Mouse (Mus musculus) E14TG2a.4 (cell line): ENCODE data around the gene Nos1ap.

ENCODE experiments used
- CTCF ChIP-seq: conservative IDR thresholded peaks from 2 replicates; pipeline ENCODE4 v1.5.1; 2014; ENCODE audit warnings: low read length
- POU5F1 ChIP-seq: IDR thresholded peaks from 2 replicates; pipeline ENCODE4 v1.6.1; 2014; ENCODE audit warnings: low read length, borderline replicate concordance

DNA sequence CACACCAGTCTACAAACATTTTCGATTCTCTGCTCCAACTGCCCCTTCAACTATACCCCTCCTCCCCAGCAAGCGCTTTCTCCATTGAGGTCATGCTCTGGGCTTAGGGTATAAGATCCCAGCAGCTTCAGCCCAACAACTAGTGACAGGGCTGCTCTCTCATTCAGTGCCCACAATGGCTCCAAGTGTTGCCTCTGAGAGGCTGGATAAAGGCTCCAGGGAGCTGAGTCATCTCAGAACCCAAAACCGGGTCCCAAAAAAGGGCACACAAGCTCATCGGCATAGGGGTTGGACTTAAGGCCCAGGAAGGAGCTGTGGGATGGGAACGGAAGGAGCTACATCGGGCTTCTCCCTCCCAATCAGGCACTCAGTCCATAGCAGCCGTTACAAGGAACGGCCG lies 288.0 kb downstream of the Nos1ap start:
- TF ChIP-seq CTCF (no peak), POU5F1 (no peak)
